Mouse (Mus musculus) right cerebral cortex, postnatal 10 days (tissue): ENCODE data around the gene Snx3.

Experiments used
- DNase-seq, 2 experiments: peaks; one replicate each; pipeline ENCODE4 v3.0.0; 2021; ENCODE audit warnings: low spot score in 2 of 2

Snx3 gene

DNA sequence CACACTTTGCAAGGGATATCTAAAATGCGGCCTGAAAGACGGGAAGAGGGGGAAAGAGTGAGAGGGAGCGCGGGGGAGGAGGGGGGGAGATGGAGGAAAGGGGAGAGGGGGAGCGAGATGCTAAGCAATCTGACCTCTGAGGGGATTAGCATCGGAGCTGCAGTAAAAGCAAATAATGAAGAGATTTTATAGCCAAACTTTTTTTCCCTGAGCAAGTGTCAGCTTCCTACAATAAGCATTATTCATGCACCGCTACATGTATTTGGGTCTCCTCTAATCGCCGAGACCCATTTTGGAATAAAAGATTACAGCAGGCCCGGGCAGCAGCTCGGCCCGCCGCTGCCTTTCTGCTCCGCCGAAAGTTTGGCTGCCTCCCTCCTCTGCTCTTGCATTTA, 76.4 kb downstream of the Snx3 start:
- peak; percentile 44 to 47 for DNase-seq

DNA sequence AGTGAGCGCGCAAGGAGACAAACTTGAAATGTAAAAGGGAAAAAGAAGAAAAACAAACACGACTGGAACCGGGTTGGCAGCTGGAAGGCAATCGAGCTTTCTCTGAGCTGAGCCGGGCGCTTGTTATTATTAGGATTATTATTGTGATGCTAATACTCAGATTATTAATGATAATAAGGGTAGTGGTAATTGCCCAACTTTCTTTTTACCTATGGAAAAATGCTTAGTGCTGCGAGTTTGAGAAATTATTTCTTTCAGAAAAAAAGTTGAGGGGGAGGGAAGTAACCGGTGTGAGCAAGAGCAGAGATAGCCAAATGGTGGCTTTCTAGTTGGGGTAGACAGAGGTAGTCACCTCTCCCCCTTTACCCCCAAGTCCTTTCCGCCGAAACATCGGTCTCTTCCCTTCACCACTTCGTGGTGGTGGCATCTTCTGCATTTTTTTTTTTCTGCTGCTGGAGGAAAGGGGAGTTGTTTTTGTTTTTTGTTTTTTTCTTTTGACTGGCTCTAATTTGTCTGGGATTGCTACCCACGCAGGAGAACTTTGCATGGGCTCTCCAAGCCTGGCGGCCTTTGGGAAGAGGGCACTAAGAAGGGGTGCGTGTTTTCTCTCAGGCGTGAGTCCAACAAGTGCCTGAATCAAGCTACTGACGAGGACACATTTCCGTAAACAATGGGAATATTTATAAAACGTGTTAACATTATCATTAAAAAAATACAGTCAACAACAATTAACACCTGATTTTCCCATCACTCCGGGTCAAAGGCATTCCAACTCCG, 77.1 kb downstream of the Snx3 start:
- no peak for DNase-seq

DNA sequence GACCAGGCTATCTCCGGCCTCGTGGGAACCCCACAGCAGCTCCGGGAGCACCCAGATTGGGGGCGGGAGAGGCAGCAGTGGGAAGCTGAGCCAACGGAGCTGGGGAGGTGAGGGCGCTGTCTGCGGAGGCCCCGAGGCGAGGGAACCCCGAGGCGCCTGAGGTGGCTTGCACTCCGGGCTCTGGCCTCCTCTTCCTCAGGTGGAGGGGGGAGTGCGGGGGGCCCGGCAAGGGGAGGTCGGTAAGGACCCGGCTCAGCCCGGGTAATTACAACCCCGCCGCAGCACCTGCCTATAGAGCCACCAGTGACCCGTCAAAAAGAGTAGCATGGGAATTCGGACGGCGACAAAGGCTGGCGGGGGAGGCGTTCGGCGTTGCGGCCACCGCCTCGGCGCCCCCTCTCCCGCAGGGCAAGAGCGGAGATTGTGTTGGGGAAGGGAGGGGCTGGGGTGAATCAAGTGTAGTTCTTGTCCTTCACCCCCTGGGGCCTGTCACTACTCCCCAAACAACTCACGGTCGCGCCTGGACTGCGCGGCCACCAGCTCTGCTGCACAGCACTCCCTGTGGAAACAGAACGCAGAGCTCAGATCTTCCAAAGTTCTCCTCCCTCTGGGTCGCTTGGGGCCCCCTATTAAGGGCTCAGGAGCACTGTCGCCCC, 77.8 kb downstream of the Snx3 start:
- DNase-seq: peak in 1 of 2 experiments; percentile 31

DNA sequence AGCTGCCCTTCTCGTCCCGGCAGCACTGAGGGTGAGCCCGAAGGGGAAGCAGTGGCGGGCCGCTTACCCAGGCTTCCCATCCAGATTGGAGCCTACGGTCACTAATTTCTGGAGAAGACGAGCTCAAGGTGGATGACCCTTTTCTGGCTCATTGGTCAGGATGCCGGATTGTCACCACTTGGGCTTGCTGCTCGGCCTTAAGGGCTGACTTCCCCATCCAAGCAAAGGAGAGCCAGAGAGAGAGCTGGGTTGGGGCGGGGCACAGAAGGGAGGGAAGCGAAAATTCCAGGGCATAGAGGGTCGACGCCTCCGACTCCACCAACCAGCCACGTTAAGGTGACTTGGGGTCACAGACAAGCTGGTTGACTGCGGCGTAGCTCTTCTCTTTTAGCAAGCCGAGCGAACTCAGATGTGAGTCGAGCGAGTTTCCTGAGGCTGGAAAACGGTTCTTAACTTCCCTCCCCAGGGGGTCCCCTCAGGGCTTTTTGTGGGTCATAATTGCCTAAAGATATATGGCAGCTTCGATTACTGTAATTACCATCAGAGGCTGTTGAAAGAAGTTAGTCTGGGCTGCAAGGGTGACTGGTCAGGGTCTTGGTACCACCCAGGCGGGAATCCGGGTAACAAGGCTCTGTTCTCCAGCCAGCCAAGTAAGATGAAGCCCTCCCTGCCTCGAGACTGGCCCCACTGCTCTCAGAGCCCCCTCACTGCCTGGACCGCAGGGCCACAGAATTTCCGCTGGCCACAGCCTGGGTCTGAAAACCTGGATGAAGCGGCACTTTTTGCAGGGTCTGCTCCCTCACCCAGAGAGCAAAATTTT, 78.5 kb downstream of the Snx3 start:
- DNase-seq: no peak

DNA sequence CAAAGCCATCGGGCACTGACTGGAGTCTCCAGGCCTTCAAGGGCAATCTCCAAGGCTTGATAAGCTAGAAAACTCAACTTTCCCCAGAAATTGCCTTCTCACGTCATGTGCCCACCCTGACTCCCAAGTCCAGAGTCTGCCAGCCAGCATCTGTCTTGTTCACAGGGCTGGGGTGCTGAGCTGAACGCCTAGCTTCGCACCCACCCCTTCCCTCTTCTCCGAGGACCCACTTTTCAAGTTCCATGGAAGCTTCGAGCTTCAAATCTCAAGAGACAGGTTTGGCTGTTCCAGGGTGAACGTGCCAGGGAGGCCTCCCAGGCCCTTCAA, 79.1 kb downstream of the Snx3 start:
- no peak for DNase-seq

DNA sequence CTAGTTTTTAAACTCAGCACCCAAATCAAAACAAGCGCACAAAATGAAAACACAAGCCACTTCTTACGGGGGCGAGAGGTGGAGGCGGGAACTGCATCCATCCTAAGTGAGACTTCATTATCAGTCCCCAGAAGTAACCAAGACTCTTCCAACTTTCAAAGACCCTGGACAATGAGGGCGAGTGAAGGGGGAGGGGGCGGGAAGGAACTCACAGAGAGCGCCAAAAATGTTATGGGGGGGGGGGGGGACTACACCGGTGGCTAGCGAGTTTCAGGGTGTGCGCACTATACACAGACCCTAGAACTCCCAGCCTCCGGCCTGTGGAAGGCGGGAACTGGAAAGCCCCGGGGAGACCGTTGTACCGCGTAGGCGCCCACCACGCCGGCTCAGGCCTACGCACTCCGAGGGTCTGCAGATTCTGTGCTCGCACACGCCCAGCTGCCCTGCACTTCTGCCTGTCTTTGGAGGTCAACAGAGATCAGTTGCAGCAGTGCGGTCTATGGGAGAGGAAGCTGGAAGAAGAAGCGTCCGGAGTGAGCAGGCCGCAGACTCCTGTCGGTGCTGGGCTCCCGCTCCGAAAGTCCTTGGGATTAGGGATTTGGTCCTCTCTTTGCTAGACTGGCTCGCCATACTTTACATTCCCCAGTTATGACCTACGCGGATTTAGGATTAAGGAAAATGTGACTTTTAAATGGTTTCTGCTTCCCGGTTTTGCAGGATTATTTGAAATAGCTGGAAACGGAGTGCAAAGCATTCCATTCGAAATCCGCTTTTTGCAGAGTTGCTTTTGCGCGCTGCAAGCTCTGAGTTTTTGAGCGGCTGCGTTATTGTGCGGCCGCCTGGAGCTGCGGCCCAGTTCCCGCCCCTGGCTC, 80.1 kb downstream of the Snx3 start:
- DNase-seq: no peak

DNA sequence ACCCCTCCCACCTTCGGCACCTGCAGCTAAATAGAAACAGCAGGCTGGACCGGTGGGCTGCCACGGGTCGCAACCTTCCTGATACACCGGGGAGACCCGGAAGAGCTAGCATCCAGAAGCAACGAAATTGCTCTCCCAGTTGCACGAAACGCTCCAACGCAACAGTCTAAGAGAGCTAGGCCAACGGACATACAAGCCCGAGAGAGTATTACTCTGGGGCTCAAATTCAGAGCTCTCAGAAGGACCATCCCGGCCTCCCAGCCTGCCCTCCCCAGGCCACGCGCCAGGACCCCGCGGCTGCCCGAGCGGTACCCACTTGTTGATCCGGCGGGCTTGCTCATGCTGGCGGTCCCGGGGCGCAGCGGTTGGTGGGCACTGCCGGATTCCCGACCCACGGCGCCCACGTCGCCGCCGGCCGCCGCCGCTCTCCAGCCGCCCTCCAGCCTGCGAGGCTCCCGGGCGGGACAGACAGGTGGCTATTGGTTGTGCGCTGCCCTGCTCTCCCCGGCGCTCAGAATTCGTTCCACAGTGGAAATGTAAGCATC, 80.8 kb downstream of the Snx3 start:
- DNase-seq: peak in 1 of 2 experiments; percentile 31

DNA sequence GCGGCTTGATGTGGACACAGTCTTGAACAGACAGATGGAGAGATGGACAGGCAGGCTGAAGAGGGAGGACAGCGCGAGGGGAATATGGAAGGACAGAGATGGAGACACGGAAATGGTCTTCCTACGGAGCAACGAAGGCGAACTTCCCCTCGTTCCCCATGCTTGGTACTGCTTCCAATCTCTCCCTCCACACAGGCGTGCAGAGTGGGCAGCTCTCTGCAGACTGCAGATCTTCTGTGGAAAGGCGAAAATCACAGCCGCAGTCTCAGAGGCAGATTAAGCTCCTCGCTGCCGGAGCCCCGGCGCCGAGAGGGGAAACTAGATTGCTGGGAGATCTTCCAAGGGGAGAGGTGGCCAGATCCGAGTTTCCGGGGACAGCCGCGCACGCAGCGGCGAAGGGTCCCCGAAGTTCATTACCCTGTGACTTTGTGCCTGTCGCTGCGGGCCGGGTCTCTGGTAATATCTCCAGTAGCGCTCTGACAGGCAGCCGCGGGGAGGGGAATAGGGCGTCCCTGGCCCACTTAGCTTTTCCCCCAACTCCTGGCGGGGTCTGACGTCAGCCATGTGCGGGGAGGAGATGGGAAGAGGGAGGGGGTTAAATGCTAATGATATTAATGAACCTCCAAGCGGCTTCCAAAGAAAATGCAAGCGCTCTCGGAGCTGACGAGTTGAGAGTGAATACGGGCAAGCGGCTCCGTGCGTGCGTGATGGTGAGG, 81.5 kb downstream of the Snx3 start, which contains the start of the genes Nr2e1 and Ostm1:
Nr2e1 (minus strand) TSS at position 476 of the 716 bp plus-strand sequence.
Ostm1 (plus strand) TSS at position 666 of the 716 bp plus-strand sequence.
- peak; percentile 85 to 87 for DNase-seq

DNA sequence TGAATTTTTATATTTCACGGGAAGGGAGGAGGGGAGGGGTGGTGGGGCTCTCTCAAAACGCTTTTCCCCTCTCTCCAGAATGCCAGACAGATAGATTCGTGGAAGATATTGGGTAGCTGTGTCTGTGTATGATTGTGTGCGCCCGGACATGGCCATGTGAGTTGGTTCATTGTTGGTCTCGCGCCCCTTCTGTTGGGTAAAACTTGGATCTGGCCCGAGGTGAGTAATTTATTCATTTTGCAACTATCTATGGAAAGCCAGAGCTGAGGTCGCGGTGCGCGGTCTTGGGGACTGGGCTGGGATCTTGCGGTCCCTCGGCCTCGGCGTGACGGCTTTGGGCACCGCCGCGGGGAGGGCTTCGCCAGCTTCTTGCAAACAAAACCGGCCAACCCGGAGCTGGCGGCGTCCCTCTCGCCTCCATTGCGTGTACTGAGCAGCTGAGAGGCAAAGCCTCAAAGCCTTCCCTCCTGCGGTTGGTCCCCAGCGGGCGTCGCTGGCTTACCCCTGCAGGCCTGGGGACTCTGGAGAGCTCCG, 82.1 kb downstream of the Snx3 start:
- DNase-seq: peak; percentile 35 to 49

DNA sequence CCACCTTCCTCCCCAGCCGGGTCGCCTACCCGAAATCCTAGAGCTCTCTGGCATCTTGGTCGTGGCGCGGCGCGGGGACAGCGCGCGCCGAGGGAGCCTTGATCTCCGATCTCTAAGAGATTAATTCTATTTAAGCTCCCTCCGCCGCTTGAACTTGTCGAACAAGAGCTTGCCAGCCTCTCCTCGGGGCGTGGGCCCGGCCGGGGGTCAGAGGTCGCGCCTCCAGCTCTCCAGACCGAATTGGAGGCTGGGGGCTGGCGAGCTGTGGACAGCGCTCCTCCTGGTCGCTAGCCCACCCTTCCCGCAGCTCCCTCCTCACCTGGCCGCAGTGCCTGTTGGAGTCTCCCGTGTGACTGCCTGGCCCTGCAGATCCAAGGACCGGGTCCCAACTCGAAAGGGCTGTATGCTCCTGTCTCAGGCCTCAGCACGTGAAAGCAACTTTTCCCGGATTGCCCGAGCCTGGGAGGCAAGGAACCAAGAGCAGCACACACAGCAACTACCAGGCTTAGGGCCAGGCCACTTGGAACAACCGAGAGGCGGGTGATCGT, 82.7 kb downstream of the Snx3 start:
- DNase-seq: peak in 1 of 2 experiments; percentile 44
